Mouse (Mus musculus): Measurements from ENCODE around the gene Cacna1e. TPM values are rescaled to one million over a fixed set of nuclear protein-coding genes. Genes with fewer than 3 reads are reported as not detected.

Gene Cacna1e
- total and polyA plus RNA-seq, 3 experiments, result not detected

- Histone ChIP-seq H3K27me3 (ENCODE audit: control insufficient read depth in 1 of 2, insufficient read depth in 2 of 2, low read length in 2 of 2) (no peaks in the 10 kb centered on the region), H3K79me2 (ENCODE audit: control insufficient read depth, insufficient read depth, low read length, poor library complexity) (no peaks in the 10 kb centered on the region), H3K27ac (ENCODE audit: control insufficient read depth, low read depth, low read length) (no peak overlapping the region), H3K9me3 (replicated peaks; ENCODE audit: insufficient read depth, low read length) (no peaks in the 10 kb centered on the region), H3K36me3 (ENCODE audit: control insufficient read depth in 1 of 2, insufficient read depth in 2 of 2, low read length in 2 of 2) (no peaks in the 10 kb centered on the region), H3K4me3 (ENCODE audit: control insufficient read depth in 1 of 2, insufficient read depth in 1 of 2, low read depth in 2 of 2, low read length in 2 of 2) (no peak overlapping the region), H3K9ac (ENCODE audit: control insufficient read depth, low read depth, low read length, poor library complexity, severe bottlenecking) (no peak overlapping the region), H3K4me1 (ENCODE audit: control insufficient read depth in 1 of 2, insufficient read depth in 2 of 2, low read length in 2 of 2) (no peaks in the 10 kb centered on the region)
- TF ChIP-seq NELFE (IDR thresholded peaks at IDR 0.05; ENCODE audit: low read depth, low read length) (no peak), MAFK (IDR thresholded peaks at IDR 0.05; ENCODE audit: borderline replicate concordance, low read depth, low read length) (no peak), SMC3 (IDR thresholded peaks at IDR 0.05; ENCODE audit: low read depth, low read length) (no peak)
- no peak for DNase-seq (ENCODE audit: low read depth, low spot score)
Measured at GRCm38 (mm10) chr1:154887546-154887945, 3.2 kb upstream of the Cacna1e start.

- Histone ChIP-seq H3K4me1 (ENCODE audit: control insufficient read depth in 1 of 2, insufficient read depth in 2 of 2, low read length in 2 of 2) (no peaks in the 10 kb centered on the region), H3K36me3 (ENCODE audit: control insufficient read depth in 1 of 2, insufficient read depth in 2 of 2, low read length in 2 of 2) (no peaks in the 10 kb centered on the region), H3K79me2 (ENCODE audit: control insufficient read depth, insufficient read depth, low read length, poor library complexity) (no peaks in the 10 kb centered on the region), H3K9me3 (replicated peaks; ENCODE audit: insufficient read depth, low read length) (no peaks in the 10 kb centered on the region), H3K27ac (ENCODE audit: control insufficient read depth, low read depth, low read length) (no peak overlapping the region), H3K9ac (ENCODE audit: control insufficient read depth, low read depth, low read length, poor library complexity, severe bottlenecking) (no peak overlapping the region), H3K4me3 (ENCODE audit: control insufficient read depth in 1 of 2, insufficient read depth in 1 of 2, low read depth in 2 of 2, low read length in 2 of 2) (no peak overlapping the region), H3K27me3 (ENCODE audit: control insufficient read depth in 1 of 2, insufficient read depth in 2 of 2, low read length in 2 of 2) (no peaks in the 10 kb centered on the region)
- DNase-seq (ENCODE audit: low read depth, low spot score), result no peak
- TF ChIP-seq SMC3 (IDR thresholded peaks at IDR 0.05; ENCODE audit: low read depth, low read length) (no peak), MAFK (IDR thresholded peaks at IDR 0.05; ENCODE audit: borderline replicate concordance, low read depth, low read length) (no peak), UBTF (IDR thresholded peaks at IDR 0.05; ENCODE audit: borderline replicate concordance, insufficient read depth, low read depth, low read length) (no peak), RAD21 (IDR thresholded peaks at IDR 0.05; ENCODE audit: low read depth, low read length) (no peak), JUND (IDR thresholded peaks at IDR 0.05; ENCODE audit: low read depth, low read length) (no peak), MAZ (IDR thresholded peaks at IDR 0.05; ENCODE audit: low read depth, low read length) (no peak), RCOR1 (IDR thresholded peaks at IDR 0.05; ENCODE audit: low read depth, low read length) (no peak), POLR2AphosphoS5 (IDR thresholded peaks at IDR 0.05; ENCODE audit: borderline replicate concordance, low read depth, low read length) (no peak), GATA1 (IDR thresholded peaks at IDR 0.05; ENCODE audit: low read depth, low read length) (no peak), CTCF (IDR thresholded peaks at IDR 0.05 in 2 of 3, conservative IDR thresholded peaks at IDR 0.05 in 1 of 3; ENCODE audit: control insufficient read depth in 1 of 3, insufficient read depth in 1 of 3, low read depth in 2 of 3, low read length in 3 of 3, poor library complexity in 1 of 3, severe bottlenecking in 1 of 3) (no peak), CHD2 (IDR thresholded peaks at IDR 0.05; ENCODE audit: low read length) (no peak), EP300 (IDR thresholded peaks at IDR 0.05; ENCODE audit: low read depth in 1 of 2, low read length in 2 of 2) (no peak), ZKSCAN1 (IDR thresholded peaks at IDR 0.05; ENCODE audit: low read depth, low read length) (no peak), TAL1 (IDR thresholded peaks at IDR 0.05; ENCODE audit: low read length) (no peak), SIN3A (IDR thresholded peaks at IDR 0.05; ENCODE audit: low read length) (no peak), NRF1 (IDR thresholded peaks at IDR 0.05; ENCODE audit: insufficient read depth, low read depth, low read length, poor library complexity, severe bottlenecking) (no peak), ZNF384 (IDR thresholded peaks at IDR 0.05; ENCODE audit: low read depth, low read length) (no peak)
Measured at GRCm38 (mm10) chr1:154886611-154887010, 2.3 kb upstream of the Cacna1e start.
